Mouse (Mus musculus) layer of hippocampus, adult 2 months (tissue): ENCODE data around the gene Olfr594. TPM values are rescaled to one million over a fixed set of nuclear protein-coding genes. Genes with fewer than 3 reads are reported as not detected.
"Not testable (repeated sequence)": the region's sequence is repeated elsewhere in the genome, so short reads cannot be mapped to it uniquely, and the experiment has no call there.

ENCODE experiments used
- DNase-seq, 2 experiments: peaks; one replicate each; pipeline ENCODE4 v3.0.0; 2022; ENCODE audit warnings: low spot score in 2 of 2
- H3K27ac ChIP-seq: fragments of 200-600 bp; 2 replicates; pipeline ENCODE4 v1.8.1; 2022
- H3K4me3 ChIP-seq: fragments of 200-600 bp; 2 replicates; pipeline ENCODE4 v1.8.1; 2022; ENCODE audit warnings: mild to moderate bottlenecking
- CTCF ChIP-seq: fragments of 200-600 bp; conservative IDR thresholded peaks from 2 replicates; pipeline ENCODE4 v1.8.1; 2022; ENCODE audit warnings: antibody characterized with exemption, mild to moderate bottlenecking, moderate library complexity
- long read RNA-seq, 2 experiments: library from polyadenylated mRNA; stranded (forward); transcript quantifications; one replicate each; pipeline ENCODE4 v2.0.0; 2021; ENCODE audit warnings: borderline mapping rate in 2 of 2
- microRNA-seq, 2 experiments: library from miRNA; unstranded; fragments of <30 nt; microRNA quantifications; one replicate each; pipeline ENCODE4 v1.2.0; 2021
- total RNA-seq, 2 experiments: library from RNA; stranded (reverse); gene quantifications; 2 replicates each; pipeline ENCODE4 v1.2.3; 2021

Olfr594 gene
- not detected for total RNA-seq
- long read RNA-seq, experiment 1 = 0 reads
- long read RNA-seq, experiment 2 = 0 reads

DNA sequence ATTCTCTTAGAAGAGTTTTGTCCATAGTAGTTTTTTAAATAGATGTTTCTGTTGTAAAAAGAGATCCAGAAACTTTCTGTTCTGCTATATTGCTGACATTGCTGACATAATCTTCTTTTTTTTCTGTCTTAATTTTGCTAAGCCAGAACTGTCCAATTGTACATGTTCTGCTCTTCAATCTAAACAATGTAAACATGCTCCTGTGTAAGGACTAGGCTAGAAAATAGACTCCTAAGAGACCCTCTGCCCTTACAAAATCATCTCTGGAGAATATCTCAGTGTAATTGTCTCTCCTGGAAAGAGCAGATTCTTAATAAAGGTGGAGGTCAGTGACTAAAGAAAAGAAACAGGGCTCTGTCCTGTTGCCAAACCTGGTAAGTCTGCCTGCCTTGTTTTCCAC is at the start of gene Olfr594:
Olfr594 (plus strand) TSS at position 301 of the 400 bp plus-strand sequence.
- TF ChIP-seq CTCF = no peak
- no peak within 1 kb of the TSS for H3K4me3 ChIP-seq
- DNase-seq = no peak
- no peak within 1 kb of the TSS for H3K27ac ChIP-seq

DNA sequence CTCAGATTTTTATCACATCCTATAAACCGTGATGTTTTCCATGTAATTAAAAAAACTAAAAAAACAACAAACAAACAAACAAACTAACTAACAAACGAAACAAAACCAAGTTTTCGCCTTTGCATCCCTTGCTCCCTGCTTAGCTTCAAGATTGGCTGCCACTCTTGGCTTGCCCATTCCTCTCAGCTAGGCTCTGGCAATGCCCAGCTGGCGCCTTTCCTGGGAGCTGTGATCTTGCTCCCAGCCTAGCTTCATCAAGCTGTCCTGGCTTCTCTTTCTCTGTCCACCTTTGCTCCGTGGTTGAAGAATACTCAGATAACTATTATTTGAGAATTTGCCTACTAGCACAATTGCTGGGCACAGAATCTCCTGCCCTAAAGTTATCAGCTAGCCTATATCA is 47.1 kb upstream of the Olfr594 start:
- no peak for DNase-seq
- TF ChIP-seq CTCF = no peak
- Histone ChIP-seq H3K27ac (no peak overlapping the region), H3K4me3 (no peak overlapping the region)

DNA sequence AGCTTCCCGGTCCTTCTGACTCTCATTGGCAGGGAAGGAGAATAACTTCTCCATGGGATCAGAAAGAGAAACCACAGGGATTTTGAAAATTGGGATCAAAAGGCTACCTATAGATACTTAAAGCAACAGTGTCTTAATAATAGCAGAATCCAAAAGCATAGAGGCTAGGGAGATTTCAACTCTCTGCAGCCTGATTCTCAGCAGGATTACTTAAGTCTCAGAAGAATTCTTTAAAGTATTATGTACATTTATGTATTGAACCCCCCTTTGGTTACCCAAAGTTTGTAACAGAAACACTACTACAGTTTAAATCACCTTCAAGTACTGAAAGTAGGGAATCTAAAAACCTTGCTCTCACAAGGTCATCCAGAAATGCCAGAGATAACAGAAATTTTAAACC is 38.6 kb upstream of the Olfr594 start, which contains the start of gene Olfr591:
Olfr591 (minus strand) TSS at position 101 of the 400 bp plus-strand sequence.
- DNase-seq = no peak
- H3K4me3 ChIP-seq = no peak within 1 kb of the TSS
- no peak within 1 kb of the TSS for H3K27ac ChIP-seq
- no peak for TF ChIP-seq CTCF

DNA sequence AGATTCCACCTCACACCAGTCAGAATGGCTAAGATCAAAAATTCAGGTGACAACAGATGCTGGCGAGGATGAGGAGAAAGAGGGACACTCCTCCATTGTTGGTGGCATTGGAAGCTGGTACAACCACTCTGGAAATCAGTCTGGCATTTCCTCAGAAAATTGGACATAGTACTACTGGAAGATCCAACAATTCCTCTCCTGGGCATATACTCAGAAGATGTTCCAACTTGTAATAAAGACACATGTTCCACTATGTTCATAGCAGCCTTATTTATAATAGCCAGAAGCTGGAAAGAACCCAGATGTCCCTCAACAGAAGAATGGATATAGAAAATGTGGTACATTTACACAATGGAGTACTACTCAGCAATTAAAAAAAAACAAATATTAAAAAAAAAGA is 32.3 kb upstream of the Olfr594 start, which contains the start of gene Olfr592:
Olfr592 (plus strand) TSS at position 301 of the 400 bp plus-strand sequence.
- not testable (repeated sequence) for H3K27ac ChIP-seq, H3K4me3 ChIP-seq, DNase-seq

DNA sequence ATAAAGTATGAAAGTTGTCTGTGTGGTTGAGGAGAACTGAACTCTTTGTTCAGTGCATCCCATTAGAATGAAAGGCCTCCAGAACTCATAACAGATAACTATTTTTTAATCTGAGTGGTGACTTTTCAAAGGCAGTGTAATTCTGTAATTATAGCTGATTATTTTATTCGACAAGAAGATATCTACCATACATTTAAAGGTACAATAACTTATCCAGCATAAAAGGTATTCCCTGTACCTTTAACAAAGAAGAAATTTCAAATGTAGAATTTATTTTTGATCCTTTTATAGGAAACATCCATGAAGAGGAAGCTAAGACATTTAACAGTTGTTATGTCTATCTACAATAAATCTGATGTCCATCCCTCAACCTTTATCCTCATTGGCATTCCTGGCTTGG is 5.2 kb upstream of the Olfr594 start, which contains the start of gene Olfr593:
Olfr593 (plus strand) TSS at position 301 of the 400 bp plus-strand sequence.
- no peak for DNase-seq
- Histone ChIP-seq H3K4me3 (no peak within 1 kb of the TSS), H3K27ac (no peak within 1 kb of the TSS)
- no peak for TF ChIP-seq CTCF

DNA sequence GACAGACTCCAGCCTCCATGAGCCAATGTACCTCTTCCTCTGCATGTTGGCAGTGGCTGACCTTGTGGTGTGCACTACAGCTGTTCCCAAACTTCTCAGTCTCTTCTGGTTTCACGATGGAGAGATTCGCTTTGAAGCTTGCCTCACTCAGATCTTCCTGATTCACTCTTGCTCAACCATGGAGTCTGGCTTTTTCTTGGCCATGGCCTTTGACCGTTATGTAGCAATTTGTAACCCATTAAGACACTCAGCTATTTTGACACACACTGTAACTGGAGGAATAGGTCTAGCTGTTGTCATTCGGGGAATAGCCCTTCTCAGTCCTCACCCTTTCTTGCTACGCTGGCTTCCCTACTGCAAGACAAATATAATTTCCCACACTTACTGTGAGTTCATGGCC is 4.7 kb upstream of the Olfr594 start:
- not testable (repeated sequence) for H3K4me3 ChIP-seq

DNA sequence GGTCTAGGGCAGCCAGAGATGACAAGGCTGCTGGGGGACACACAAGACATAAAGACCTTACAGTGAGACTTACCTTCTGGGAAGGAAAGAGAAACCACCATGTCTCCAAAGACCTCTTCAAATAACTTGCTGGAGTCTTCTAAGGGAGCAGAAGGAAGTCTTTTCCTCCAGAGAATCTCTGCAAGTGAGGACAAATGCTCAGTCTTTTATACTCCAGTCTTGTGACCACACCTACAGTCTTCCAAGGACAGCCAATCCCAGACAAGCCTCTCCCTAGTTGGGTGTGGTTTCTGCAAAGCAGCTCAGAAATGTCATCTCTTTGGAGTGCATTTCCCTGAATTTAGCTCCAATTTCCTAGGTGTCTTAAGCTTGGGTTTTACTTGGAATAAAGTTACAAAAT is 35.6 kb downstream of the Olfr594 start, which contains the start of gene Usp17ld:
Usp17ld (minus strand) TSS at position 101 of the 400 bp plus-strand sequence.
- not testable (repeated sequence) for H3K4me3 ChIP-seq, DNase-seq, H3K27ac ChIP-seq

More for the DNA sequence above, 4.7 kb upstream of the Olfr594 start:
- not testable (repeated sequence) for H3K27ac ChIP-seq, DNase-seq

Small RNA genes lying within 50 kb of the gene (microRNA-seq; reads per million reads assigned to microRNA genes)
- 0 reads per million in 2 experiments for gene Gm23550
- gene Gm25171 = 0 reads per million in 2 experiments

Other genes with a start within 250 kb of the Olfr594 start
- not detected for gene Olfr577, start 241.1 kb upstream of the Olfr594 start, total RNA-seq
- not detected for gene Olfr578, start 227.7 kb upstream of the Olfr594 start, total RNA-seq
- gene Olfr582, start 179.0 kb upstream of the Olfr594 start, total RNA-seq = not detected
- gene Olfr583, start 165.7 kb upstream of the Olfr594 start, total RNA-seq = not detected
- not detected for gene Olfr584, start 135.1 kb upstream of the Olfr594 start, total RNA-seq
- gene Olfr585, start 119.3 kb upstream of the Olfr594 start, total RNA-seq = not detected
- not detected for gene Olfr586, start 91.4 kb upstream of the Olfr594 start, total RNA-seq
- gene Olfr588-ps1, start 76.1 kb upstream of the Olfr594 start, total RNA-seq = not detected
- not detected for gene Olfr589, start 60.6 kb upstream of the Olfr594 start, total RNA-seq
- gene Olfr591, start 38.7 kb upstream of the Olfr594 start, total RNA-seq = not detected
- not detected for gene Olfr592, start 32.2 kb upstream of the Olfr594 start, total RNA-seq
- gene Olfr593, start 5.1 kb upstream of the Olfr594 start, total RNA-seq = not detected
- not detected for gene Usp17ld, start 35.5 kb downstream of the Olfr594 start, total RNA-seq
- gene Olfr596, start 88.7 kb downstream of the Olfr594 start, total RNA-seq = not detected
- gene Olfr597, start 99.3 kb downstream of the Olfr594 start, total RNA-seq = not detected
- not detected for gene Olfr598, start 106.6 kb downstream of the Olfr594 start, total RNA-seq
- gene Olfr599, start 118.9 kb downstream of the Olfr594 start, total RNA-seq = not detected
- not detected for gene Olfr600, start 132.7 kb downstream of the Olfr594 start, total RNA-seq
- gene Olfr601, start 145.7 kb downstream of the Olfr594 start, total RNA-seq = not detected
- not detected for gene Olfr603, start 169.2 kb downstream of the Olfr594 start, total RNA-seq
- gene Usp17lc, start 198.1 kb downstream of the Olfr594 start, total RNA-seq = not detected
- not detected for gene Olfr605, start 228.4 kb downstream of the Olfr594 start, total RNA-seq
- gene Olfr606, start 232.1 kb downstream of the Olfr594 start, total RNA-seq = not detected
- gene Olfr607, start 247.2 kb downstream of the Olfr594 start, total RNA-seq = not detected